Mouse (Mus musculus) retina, postnatal 7 days (tissue): ENCODE results near the gene Csta1.

Experiments used
- DNase-seq: peaks from one replicate; pipeline ENCODE4 v3.0.0-alpha.2; 2012; ENCODE audit warnings: low read depth, low spot score

Csta1 gene

GRCm38 (mm10) chr16:36071450-36072379 is 59.3 kb downstream of the Csta1 start, which contains the start of the genes Fam162a and Ccdc58:
Gene Fam162a, minus strand, starts transcription at chr16:36071594.
Gene Ccdc58, plus strand, starts transcription at chr16:36071685.
- DNase-seq: peak; percentile 87

DNA sequence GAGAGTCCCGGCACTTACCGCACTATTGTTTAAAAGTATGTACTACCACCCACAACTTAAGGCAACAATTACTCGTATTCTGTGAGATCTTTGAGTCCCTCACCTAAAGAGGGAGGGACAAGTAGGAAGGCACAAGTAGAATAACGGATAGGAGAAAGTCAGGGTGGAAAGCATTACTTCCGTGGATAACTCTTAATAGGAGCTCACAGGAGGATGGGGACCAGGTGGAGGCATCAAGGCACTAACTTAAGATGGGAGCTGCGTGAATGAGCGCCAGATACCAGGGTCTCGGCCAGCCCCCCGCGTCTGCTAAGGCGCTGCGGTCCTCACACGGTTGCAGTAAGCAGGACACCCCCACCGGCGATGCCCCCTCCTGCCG is 60.0 kb downstream of the Csta1 start:
- no peak for DNase-seq
